Mouse (Mus musculus) neural tube, embryonic 14.5 days (tissue): ENCODE measurements around the gene 1810055G02Rik. TPM values are rescaled to one million over a fixed set of nuclear protein-coding genes. Genes with fewer than 3 reads are reported as not detected.

Source experiments
- ATAC-seq: fragments of 200-750 bp; cut with Nextera tagmentation; 2 replicates; pipeline ENCODE4 v1.8.0; 2017; ENCODE audit warnings: low read depth, mild to moderate bottlenecking, moderate TSS enrichment, moderate library complexity
- H3K27ac ChIP-seq: fragments of 300-500 bp; sonication (generic); 2 replicates; pipeline ENCODE4 v1.5.1; 2014; ENCODE audit warnings: low read depth, mild to moderate bottlenecking, control low read depth, low read length, moderate library complexity, mixed read lengths
- H3K27me3 ChIP-seq: fragments of 300-500 bp; sonication (generic); 2 replicates; pipeline ENCODE4 v1.6.1; 2014; ENCODE audit warnings: low read length; ENCODE audit not compliant: control insufficient read depth, insufficient read depth
- H3K36me3 ChIP-seq: fragments of 300-500 bp; sonication (generic); 2 replicates; pipeline ENCODE4 v1.6.1; 2014; ENCODE audit warnings: low read length, mixed read lengths; ENCODE audit not compliant: control insufficient read depth, insufficient read depth
- H3K4me1 ChIP-seq: fragments of 300-500 bp; sonication (generic); 2 replicates; pipeline ENCODE4 v1.6.1; 2014; ENCODE audit warnings: low read length; ENCODE audit not compliant: control insufficient read depth, insufficient read depth
- H3K4me2 ChIP-seq: fragments of 300-500 bp; sonication (generic); 2 replicates; pipeline ENCODE4 v1.6.1; 2014; ENCODE audit warnings: mild to moderate bottlenecking, low read depth, low read length, control low read depth
- H3K4me3 ChIP-seq: fragments of 300-500 bp; sonication (generic); 2 replicates; pipeline ENCODE4 v1.5.1; 2014; ENCODE audit warnings: low read depth, low read length, control low read depth, mixed read lengths
- H3K9ac ChIP-seq: fragments of 300-500 bp; sonication (generic); replicated peaks from 2 replicates; pipeline ENCODE4 v1.6.1; 2014; ENCODE audit warnings: low read depth, mild to moderate bottlenecking, control low read depth, low read length, mixed read lengths
- H3K9me3 ChIP-seq: fragments of 300-500 bp; sonication (generic); 2 replicates; pipeline ENCODE4 v1.6.1; 2016; ENCODE audit warnings: low read length; ENCODE audit not compliant: control insufficient read depth
- WGBS: fragments of 180-500 bp; shearing (Covaris S2); extraction: QIAGEN DNeasy Blood & Tissue Kit; methylation state at CpG from one replicate; pipeline ENCODE4 v1.1.7; 2014; 5-methylcytosine and 5-hydroxymethylcytosine counted together
- polyA plus RNA-seq: library from polyadenylated mRNA; unstranded; fragments of >200 nt; fragmentation: Nextera tagmentation; extraction: Ambion mirVana; gene quantifications from 2 replicates; pipeline ENCODE4 v1.2.1, GENCODE M21; 2014

The 1810055G02Rik gene
- polyA plus RNA-seq, 1 experiment from 2014 or later = 33.4 TPM

DNA sequence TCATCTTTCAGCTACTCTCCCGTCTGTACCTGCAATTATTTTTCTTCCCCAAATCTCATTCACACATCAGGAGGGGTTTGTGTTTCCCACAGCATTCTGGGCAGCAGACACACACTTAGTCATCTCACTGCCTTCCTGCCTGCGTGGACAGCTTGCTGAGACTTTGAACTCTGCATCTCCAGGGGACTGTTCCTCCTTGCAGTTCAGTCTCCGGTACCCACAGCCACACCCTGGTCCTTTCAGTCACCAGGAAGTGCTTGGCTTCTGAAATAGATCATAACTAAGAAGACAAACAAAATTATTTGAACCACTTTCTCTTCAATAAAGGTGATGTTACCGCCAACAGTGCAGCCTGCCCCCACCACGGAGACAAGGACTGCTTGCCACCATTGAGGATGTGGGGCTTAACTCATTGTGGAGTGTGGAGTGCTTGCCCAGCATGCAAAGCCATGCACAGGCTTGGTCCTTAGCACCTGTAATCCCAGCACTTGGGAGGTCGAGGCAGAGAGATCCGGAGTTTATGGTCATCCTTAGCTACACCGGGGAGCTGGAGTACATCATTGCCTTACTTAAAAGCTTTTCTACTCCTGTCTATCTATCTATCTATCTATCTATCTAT is 44.6 kb downstream of the 1810055G02Rik start:
- Histone ChIP-seq H3K27me3 (no peaks in the 10 kb centered on the region), H3K36me3 (no peaks in the 10 kb centered on the region), H3K27ac (no peak overlapping the region), H3K9ac (no peak overlapping the region), H3K4me1 (no peaks in the 10 kb centered on the region), H3K4me3 (no peak overlapping the region), H3K4me2 (no peak overlapping the region), H3K9me3 (no peaks in the 10 kb centered on the region)
- ATAC-seq = no peak
- WGBS = 59% methylated on average over 8 of the region's 8 CpGs

DNA sequence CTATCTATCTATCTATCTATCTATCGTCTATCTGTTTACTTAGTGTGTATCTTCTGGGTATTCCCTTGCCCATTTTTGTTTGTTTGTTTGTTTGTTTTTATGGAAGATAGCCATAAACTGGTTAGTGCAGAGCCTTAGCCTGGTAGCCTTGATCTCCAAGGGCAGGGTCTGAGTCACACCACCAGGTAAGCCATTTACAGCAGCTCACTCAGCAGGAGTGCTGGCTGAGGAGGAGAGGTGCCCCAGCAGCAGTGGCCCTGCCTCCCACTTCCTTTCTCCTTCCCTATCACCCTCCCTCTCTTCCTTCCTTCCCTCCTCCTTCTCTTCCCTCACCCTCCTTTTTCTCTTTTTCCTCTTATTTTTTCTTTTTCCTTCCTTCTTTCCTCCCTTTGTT is 45.1 kb downstream of the 1810055G02Rik start:
- Histone ChIP-seq H3K9ac (no peak overlapping the region), H3K27me3 (no peaks in the 10 kb centered on the region), H3K4me2 (no peak overlapping the region), H3K4me1 (no peaks in the 10 kb centered on the region), H3K4me3 (no peak overlapping the region), H3K9me3 (no peaks in the 10 kb centered on the region), H3K36me3 (no peaks in the 10 kb centered on the region), H3K27ac (no peak overlapping the region)
- 84% methylated on average over 1 of the region's 1 CpGs for WGBS
- ATAC-seq = no peak

DNA sequence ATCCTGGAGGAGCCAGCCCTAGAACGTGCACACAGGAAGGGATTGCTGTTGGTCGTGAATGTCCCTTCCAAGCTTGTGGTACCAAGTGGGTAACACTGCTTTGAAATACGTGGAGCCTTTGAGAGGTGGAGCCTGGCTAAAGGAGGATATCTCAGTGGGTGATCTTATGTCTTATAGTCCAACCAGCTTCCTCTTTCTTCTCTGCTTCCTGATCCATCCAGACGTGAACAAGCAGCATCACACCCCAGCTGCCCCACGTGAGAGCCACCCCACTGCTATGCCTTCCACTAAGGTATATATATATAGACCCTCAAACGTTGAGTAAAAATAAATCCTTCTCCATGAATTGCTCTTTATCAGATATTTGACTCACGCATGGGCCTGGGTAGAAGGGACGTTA is 45.6 kb downstream of the 1810055G02Rik start:
- H3K4me2 ChIP-seq = no peak overlapping the region
- no peaks in the 10 kb centered on the region for H3K27me3 ChIP-seq
- ATAC-seq = no peak
- no peak overlapping the region for H3K4me3 ChIP-seq
- 63% methylated on average over 8 of the region's 8 CpGs for WGBS
- H3K4me1 ChIP-seq = no peaks in the 10 kb centered on the region
- H3K27ac ChIP-seq = no peak overlapping the region
- H3K36me3 ChIP-seq = no peaks in the 10 kb centered on the region
- no peaks in the 10 kb centered on the region for H3K9me3 ChIP-seq
- H3K9ac ChIP-seq = no peak overlapping the region

DNA sequence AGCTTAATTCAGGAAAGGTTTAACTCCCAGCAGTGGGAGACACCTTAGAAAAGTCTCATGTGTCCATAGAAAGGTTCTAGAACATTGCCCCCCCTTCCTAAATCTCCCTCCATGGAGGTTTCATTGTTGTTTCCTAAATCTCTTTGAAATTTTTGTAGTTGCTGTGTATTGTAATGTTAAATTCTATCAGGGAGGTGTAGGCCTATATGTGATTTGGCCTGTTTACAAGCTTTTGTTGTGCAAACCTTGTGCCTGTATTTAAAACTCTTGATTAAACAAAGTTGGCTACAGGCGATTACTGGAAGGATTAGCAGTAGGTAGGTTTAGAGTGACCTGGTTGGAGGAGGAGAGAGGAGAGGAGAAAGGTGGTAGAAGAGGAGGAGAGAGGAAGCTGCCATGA is 49.8 kb downstream of the 1810055G02Rik start:
- no peaks in the 10 kb centered on the region for H3K4me1 ChIP-seq
- 58% methylated on average over 1 of the region's 1 CpGs for WGBS
- no peak overlapping the region for H3K4me2 ChIP-seq
- H3K27ac ChIP-seq = no peak overlapping the region
- no peaks in the 10 kb centered on the region for H3K27me3 ChIP-seq
- H3K9ac ChIP-seq = no peak overlapping the region
- no peak overlapping the region for H3K4me3 ChIP-seq
- ATAC-seq = no peak
- H3K9me3 ChIP-seq = no peaks in the 10 kb centered on the region
- no peaks in the 10 kb centered on the region for H3K36me3 ChIP-seq

DNA sequence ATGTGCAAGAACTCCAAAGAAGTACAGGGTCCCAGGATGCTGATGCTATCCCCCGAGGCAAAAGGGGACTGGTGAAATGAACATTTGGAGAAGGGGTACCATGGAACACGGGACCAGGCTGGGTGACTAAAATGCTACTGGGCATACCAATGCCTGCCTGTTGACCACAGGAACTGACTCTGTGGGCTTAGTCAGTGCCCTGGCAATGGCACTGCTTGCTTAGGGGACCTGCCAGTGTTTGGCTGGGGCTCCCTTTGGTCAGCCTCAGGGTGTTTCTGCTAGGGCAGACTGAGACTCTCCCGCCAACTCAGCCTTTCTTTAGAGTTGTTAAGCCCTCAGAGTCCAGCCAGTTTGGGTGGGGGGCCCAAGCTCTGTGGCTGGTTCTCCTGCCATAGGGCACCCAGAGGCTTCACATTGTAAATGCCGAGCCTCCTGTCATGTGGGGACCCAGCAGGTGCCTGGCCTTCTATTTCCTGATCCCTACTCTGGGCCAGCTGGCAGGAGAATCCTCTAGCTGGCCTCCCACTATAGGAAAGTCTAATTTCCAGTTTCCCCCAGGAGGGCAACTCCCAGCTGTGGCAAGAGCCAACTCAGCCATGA is 57.2 kb downstream of the 1810055G02Rik start:
- Histone ChIP-seq H3K9me3 (no peaks in the 10 kb centered on the region), H3K4me2 (no peak overlapping the region), H3K9ac (no peak overlapping the region), H3K4me1 (peaks cover 19% of the 10 kb centered on the region), H3K4me3 (no peak overlapping the region), H3K27me3 (no peaks in the 10 kb centered on the region; the same call in 1 of the 2 replicates), H3K27ac (no peak overlapping the region), H3K36me3 (no peaks in the 10 kb centered on the region; the same call in 1 of the 2 replicates)
- WGBS = 82% methylated on average over 4 of the region's 4 CpGs
- ATAC-seq = no peak

DNA sequence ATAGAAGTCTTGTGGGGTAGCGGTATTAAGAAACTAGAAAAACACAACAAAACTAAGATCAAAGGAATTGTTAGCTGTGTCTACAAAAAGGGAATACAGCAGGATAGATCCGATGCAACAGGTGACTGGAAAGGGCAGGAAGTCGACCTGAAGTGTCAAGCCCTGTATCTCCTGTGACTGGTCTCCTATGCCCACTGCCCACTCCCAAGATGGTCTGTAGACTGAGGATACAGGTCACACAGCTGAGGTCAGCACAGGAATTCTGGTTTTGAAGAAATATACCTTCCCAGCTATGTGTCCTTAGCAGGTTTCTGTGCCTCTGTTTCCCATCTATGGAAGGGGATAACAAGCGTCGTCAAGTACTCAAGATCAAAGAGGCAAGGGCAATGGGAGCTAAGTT is 58.3 kb downstream of the 1810055G02Rik start:
- peak overlapping the region; percentile 97 for H3K4me3 ChIP-seq
- 97% methylated on average over 5 of the region's 5 CpGs for whole genome bisulfite sequencing
- no peaks in the 10 kb centered on the region for H3K9me3 ChIP-seq
- no peak for ATAC-seq
- H3K4me1 ChIP-seq = peaks cover 24% of the 10 kb centered on the region
- no peaks in the 10 kb centered on the region; the same call in 1 of the 2 replicates for H3K27me3 ChIP-seq
- H3K27ac ChIP-seq = no peak overlapping the region; the same call in 1 of the 2 replicates
- H3K36me3 ChIP-seq = no peaks in the 10 kb centered on the region; the same call in 1 of the 2 replicates
- peak overlapping the region; percentile 89 for H3K4me2 ChIP-seq
- 0 out of 2 replicates have a peak overlapping the region, but pooled peaks have one; percentile 100 for H3K9ac ChIP-seq

DNA sequence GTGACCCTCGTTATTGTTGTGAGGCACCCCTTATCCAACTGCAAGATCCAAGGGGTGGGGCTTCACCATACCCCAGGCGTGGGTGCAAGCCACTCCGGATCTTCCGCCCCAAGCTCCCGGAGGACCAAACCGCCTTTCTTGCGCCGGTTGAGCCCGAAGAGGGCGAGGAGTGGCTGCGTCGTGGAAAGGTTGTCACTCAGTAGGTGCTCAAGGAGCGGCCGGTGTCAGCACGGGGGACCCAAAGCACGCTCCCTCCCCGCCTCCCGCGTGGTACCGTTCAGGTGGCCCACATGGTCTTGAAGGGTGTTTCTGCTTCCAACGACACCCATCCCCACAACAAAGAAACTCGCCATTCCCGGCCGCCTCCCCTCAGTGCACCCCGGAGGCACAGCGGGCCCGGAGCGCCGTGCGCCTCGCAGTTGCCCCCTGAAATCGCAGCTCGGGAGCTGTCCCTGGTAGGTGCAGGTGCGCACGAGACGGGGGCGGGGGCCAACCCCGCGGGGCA is 59.2 kb downstream of the 1810055G02Rik start, which contains the start of gene Kmt5b:
Gene Kmt5b (plus strand): TSS at position 146 of the 505 bp plus-strand sequence.
- H3K9me3 ChIP-seq = no peaks in the 10 kb centered on the region
- H3K4me1 ChIP-seq = peaks cover 24% of the 10 kb centered on the region
- peak; percentile 62 for ATAC-seq
- peak within 1 kb of the TSS; percentile 89 for H3K4me2 ChIP-seq
- under 1% methylated on average over 39 of the region's 39 CpGs for WGBS
- H3K9ac ChIP-seq = peak within 1 kb of the TSS; percentile 100
- H3K4me3 ChIP-seq = peak within 1 kb of the TSS; percentile 97
- peak within 1 kb of the TSS; percentile 100 for H3K27ac ChIP-seq
- H3K27me3 ChIP-seq = no peaks in the 10 kb centered on the region; the same call in 1 of the 2 replicates
- H3K36me3 ChIP-seq = no peaks in the 10 kb centered on the region; the same call in 1 of the 2 replicates
